Mouse (Mus musculus): ENCODE measurements around the gene Mtm1.

Gene Mtm1

DNA sequence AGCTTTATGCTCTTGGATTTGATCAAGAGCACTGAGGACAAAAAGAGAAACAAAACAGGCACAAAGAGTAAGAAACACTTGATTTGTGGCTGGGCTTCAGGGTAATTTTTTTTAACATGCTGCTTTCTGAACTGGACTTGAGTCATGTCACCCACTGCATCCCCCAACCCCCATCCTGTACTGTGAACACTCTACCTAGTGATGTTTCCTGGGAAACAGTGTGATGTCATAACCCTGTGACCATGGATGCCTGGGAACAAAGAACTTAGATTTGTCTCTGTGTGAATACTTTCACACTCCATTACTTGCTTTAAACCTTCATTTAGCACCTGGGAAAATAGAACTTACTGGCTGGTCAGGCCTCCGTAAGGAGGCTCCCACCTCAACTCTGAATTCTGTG, at the start of gene Mtm1:
TSS of gene Mtm1 (plus strand) at position 301 of the 400 bp plus-strand sequence.
- peak; percentile 1 for DNase-seq

DNA sequence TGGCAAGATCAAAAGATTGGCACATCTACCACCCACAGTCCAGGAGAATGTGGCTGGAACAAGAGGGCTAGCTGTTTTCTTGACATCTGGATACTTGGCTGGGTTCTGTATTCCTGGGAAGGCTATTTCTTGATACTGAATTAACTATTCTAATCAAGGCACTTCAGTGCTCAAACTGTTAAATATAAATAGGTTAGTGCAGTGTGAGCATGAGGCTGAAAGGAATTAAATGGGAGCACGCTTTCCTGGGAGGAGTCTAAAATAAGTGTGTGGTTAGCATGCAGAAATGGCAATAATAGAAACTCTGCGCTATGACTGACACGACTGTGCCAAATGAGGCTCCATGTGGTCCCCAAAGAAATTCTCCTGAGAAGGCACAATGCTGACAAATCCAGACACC, 29.0 kb upstream of the Mtm1 start:
- no peak for DNase-seq

DNA sequence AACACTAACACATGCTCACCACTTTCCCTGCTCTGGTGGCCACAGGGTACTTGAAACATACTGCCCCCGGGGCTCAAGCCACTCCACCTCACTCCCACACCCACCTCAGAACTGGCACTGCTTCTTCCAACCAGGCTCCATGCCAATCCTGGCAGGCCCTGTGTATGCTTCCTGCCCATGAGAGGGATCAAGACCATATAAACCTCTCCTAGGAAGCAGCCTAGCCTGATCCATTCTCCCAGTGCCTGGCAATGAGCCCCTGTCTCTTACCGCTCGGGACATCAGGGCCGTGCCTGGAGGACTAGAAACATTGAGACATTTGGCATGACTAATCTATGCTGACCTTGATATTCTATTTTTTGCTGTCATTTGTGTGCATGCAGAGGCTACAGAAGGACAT, 26.9 kb upstream of the Mtm1 start:
- DNase-seq: no peak

DNA sequence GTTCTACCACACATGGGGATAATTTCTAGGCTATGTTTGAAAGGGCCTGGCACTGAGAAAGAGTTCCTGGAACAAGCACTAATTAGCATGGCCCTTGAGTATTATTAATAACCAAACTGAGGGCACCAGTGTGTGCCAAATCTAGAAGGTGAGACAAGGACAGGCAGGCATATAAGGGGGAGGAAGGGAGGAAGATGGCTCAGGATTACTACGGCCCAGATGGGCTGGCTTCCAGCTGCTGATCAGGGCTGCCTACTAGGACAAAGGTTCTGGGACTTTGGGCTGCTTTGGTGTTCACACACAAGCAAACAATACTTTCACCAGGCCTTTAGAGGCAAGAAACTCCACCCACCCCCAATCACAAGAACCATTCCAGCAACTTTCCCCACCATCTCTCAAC, 24.2 kb upstream of the Mtm1 start:
- DNase-seq: no peak

DNA sequence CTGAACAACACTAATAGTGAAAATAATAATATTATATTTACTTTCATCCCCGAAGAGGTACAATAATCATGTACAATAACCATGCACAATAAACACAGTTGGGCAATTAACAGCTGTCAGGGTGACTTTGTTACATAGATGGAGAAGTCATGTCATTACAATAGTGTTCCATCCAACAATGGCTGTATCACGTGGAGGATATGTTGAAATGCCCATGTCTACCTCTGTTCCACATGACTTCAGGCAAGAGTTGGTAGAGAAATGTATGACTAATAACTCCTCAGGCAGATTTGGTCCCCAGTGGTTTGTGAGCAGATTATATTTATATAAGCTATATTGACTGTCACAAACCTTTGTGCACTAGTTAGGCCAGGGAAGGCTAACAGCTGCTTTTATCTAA, 5.8 kb upstream of the Mtm1 start:
- no peak for DNase-seq

DNA sequence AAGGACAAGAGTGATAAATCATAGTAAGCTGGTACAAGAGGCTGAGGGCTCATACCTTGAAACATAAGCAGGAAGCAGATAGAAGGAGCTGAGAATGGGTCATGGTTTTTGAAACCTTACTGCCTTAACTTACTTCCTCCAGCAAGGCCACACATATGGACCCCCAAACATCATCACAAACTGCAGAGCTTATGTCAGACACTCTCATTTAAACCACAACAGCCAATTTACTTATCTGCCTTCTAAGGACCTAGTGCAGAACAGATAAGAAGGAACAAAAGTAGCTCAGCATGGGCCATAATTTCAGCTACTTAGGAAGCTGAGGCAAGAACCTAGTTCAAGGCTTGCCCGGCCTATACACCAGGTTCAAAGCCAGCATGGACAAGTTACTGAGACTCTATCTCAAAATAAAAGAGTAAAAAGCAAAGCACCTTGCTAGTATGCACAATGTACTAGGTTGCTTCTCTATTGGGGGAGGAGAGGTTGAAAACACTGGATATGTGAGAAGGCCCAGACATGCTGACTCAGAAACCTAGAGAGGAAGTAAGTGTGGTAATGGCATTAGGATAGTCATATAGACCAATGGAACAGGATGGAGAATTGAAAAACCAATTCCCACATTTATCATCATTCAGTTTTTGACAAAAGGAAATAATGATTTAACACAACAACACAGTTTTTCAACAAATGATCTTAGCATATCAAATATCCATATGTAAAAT, 4.6 kb upstream of the Mtm1 start:
- no peak for DNase-seq

DNA sequence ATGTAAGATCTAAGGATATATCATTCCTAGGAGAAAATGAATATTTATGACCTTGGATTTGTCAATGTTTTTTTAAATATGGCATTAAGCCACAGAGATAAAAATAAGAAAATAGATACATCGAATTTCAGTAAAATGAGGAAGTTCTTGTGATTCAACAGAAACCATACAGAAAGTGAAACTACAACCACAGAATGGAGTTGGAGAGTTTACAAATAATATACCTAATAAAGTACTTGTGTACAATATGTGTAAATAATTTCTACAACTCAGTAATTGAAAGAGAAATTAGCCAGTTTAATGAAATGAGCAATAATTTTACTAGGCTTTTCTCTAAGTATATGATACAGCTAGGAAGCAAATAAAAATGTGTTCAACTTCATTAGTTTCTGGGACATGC, 4.0 kb upstream of the Mtm1 start:
- no peak for DNase-seq

DNA sequence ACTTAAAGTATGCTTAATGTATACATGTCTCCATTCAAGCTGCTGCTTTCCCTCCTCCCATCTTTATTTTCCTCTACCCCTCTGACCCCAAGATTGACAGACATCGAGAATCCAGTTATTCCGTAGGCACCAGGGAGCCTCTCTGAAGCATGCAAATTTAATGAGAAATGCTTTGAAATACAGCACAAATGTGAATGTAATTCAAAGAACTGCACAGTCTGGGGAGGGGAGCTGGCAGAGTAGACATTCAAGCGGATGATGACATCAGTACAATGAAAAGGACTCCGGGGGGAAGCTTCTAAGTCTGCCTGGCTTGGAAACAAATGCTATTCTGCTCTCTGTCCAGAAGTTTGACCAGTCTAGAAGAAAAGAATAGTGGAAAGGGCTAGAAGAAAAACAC, 2.3 kb downstream of the Mtm1 start:
- DNase-seq: no peak

DNA sequence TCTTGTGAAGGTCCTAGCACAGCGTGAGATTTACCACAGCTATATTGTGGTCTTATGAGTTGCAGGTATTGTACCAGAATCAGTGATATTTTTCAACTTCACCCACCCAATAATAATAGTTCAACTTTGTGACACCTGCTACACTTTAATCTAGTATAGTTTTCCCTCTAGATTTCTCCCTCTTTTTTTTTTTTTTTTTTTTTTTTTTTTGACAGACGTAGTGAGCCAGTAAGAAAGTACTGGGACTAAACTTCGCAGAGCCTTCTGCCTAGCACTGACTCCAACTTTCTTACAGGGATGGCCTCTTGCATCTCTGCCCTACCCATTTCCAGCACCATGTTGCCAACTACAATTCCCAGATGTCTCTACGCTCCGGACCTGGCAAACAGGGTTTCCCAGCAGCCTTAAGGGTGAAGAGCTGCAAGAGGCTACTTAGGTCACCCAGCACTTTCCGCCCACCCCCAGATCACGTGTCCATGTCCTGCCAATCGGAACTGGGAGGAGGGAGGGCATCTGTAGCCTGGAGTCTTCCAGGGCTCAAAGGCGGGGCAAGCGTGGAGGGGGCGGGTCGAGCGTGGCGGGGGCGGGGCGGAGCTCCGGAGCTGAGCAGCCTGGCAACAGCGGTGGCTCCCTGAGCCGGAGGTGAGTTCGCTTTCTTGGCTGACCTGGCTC, 4.0 kb downstream of the Mtm1 start:
- peak; percentile 89 for DNase-seq

DNA sequence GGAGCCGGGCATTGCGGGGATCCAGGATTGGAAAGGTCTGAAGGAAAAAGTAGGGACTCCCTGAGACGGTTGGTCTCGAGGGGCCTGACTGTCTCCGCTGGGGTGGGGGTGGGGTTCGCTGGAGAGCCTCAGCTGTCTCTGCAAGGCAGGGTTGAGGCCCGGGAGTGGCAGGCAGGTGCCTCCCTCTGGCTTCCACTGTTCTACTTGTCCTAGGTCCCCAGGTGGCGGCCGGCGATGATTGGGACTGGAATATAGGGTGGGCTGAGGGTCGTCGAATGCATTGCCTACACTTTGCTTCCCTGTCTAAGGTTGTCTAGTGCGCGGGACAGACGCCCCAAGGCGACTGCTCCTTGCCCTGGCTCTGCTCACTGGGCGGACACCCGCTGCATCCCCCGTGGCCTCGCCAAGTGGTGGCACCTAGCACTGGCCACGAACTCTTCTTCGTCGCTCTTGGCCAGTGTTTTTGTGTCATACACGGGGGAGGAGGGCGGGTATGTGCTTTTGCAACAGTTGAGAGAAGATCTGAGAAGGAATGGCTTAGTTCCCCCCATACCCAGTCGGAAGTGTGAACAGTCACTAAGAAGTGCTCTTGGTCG, 4.6 kb downstream of the Mtm1 start:
- peak; percentile 3 for DNase-seq

DNA sequence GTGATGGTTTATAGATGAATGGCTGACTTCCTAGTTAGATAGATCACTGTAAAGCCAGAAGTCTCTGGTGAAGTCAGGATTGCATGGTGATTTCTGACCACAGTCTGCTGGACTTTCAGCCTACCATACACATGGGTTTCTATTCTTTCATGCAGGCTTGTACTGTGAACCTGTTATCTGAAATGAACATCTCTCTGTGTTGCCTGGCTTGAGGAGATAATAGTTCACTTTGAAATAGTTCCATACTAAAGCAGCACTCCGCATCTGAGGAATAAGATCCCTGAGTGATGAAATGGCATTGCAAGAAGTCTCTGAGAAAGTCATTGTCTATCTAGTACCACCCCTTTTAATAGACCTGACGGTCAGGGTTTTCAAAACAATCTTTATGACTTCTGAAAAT, 6.3 kb downstream of the Mtm1 start:
- no peak for DNase-seq

DNA sequence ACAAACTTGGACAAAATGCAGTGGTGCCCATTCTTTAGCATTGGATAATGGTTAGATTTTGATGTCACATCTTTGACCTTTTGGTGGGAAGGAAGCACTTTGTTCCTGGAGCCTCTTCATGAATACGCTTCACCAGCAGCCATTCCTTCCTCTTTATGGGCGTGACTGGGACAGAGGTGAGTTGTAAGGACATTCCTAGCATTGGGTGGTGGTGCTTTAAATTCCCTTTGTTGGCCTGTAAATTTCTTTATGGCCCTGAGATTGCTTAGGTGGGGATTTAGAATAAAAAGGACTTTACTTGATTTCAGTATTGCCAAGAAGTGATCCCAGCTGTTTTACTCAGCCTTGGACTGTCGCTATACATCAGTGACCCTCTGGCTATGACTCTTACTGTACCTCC, 8.3 kb downstream of the Mtm1 start:
- no peak for DNase-seq

DNA sequence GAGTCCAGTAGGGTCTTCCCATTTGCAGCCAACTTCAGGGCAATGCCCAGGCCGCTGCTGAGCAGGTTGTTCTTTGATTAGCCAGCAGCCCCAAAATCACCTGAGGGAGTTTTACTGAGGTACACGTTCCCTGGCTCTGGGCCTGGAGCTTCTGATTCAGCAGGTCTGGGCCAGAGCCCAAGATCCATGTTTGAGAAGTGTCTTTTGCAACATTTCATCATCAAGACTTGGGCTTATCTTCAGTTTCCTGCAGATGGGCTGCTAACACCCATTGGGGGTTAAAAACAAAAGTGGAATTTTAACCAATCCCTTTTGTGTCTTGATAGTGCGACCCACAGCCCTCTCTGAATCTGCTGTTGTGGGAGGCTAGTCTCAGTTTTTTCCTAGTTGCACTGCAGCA, 10.3 kb downstream of the Mtm1 start:
- DNase-seq: no peak

DNA sequence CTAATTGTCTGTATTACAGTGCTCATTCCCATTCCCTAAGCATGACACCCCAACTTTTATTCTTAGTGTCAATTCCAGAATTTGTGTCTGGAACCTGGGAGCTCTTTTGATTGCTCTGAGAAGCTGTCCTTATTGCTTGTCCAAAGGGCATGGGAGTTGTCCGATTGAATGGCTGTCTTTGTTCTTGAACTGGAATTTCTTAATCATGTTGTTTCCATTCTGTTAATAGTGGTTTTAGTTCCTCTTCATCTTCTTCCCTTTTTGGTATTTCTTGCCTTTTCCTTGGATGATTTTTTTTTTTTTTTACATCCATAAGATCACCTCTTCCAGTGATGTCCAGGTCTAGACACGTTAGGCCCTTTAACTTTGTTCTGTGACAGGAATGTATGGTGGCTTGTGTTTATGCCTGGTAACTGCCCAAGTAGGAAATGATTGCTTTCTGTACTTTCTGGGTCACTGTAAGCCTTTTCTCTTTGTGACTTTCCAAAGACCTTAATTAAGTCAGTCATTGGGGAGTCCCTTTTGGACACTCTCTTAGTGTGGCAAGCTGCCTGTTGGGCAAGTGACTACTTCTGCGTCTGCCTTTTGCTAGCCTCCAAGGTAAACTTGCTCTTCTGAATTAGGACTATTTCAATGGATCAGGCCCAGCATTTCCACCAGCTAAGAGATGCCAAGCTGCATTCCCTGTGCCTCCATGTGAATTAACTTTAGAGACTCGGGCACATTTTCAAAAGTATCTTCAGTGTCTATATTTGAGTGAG, 12.3 kb downstream of the Mtm1 start:
- DNase-seq: no peak

DNA sequence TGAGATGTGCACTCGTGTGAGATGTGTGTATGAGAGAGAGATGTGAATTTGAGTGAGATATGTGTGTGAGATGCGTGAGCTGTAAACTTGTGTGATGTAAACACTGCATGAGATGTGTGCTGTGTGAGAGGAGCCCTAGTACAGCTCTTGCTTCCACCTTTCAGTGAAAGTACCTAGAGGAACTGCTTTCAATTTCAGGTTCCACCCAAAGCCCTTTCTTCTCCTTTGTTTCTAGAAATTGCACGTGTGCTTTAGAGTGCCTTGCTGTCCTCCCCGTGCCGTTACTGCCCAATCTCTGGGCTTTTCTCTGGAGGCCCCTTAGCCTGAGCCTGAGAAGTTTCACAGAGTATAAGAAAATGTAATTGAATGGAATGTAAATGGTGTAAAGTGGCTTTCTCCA, 16.3 kb downstream of the Mtm1 start:
- DNase-seq: no peak

DNA sequence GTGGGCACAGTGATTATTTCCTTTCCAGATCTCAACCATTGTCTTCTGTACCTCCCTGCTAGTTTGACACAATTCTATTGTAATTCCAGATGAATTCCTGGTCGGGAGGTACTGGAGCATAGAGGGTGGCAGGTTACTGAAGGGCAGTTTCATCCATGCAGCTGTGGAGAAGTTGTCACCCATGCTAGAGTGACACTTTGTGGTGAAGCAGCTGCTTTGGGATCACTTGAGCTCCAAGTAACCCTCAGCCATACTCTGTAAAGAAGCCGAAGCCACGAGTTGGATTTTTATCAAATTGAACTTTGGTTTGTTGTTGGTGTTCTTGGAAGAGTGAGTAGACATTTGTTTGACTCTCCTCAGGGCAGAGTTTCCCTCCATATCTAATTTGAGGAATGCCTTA, 17.6 kb downstream of the Mtm1 start:
- DNase-seq: no peak

DNA sequence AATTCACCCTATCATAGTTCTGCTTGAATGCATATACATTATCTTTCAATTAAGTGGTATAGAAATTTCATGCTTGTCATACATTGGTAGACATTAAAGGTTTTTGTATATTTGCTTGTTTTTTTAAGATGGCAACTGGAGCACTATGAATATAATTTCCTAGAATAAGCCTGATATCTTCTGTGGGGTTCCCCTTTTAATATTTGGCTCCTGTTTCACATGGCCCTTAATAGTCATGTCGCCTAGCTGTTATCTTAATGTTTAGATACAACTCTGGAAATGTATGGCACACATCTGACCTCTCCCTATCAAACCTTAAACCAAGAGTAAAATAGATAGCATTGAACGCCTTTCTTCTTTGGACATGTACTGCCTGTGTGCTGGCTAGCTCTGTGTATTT, 20.3 kb downstream of the Mtm1 start:
- DNase-seq: no peak

DNA sequence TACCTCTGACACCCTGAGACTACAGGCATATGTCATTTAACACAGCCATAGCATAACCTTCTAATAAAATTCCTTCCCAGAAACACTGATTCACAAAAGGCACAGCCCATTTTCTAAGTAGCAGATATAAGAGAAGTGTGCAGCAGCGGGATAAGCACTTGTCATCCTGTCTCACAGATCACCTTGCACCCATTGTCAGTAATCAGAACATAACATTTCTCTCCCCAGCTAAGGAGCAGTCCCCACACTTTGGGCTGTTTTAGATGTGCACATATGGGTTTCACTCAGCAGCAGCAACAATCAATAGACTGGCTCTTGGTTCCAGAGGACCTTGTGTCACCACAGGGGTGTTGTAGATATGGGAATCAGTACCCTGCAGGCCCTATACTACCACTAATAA, 45.9 kb downstream of the Mtm1 start:
- no peak for DNase-seq

DNA sequence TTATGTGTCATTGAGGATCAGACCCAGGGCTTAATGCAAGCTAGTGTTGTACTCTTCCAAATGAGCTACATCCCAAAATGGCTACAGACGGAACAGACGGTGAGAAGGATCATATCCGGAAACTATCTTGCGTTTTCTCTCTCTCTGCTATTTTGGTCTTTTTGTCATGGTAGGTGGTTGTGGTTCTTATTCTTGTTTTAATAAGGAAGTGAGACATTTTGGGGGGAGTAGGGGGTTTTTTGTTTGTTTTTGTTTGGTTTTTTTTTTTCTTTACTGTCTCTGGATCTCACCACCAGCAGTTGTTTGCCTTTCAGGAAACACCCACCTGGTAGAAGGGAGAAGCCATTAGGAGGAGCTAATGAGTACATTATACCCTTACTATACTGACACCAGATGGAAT, 50.3 kb downstream of the Mtm1 start:
- DNase-seq: no peak

DNA sequence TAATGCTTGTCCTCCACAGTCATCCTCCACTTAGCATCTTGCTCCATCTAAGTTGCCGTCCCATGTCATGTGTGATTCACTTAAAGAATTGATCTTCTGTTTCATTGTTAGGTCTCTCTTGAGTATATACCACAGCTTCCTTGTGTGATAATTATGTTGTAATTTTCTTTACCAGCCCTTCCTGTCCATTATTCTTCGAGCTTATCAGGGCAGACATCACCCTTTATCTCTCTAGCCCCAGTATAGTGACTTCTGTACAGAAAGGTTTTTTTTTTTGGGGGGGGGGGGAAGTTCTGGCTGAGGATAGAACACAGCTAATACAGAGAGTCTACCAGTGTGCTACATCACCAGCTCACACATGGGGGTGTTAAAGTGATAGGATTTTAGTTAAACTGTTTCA, 53.7 kb downstream of the Mtm1 start:
- DNase-seq: no peak

DNA sequence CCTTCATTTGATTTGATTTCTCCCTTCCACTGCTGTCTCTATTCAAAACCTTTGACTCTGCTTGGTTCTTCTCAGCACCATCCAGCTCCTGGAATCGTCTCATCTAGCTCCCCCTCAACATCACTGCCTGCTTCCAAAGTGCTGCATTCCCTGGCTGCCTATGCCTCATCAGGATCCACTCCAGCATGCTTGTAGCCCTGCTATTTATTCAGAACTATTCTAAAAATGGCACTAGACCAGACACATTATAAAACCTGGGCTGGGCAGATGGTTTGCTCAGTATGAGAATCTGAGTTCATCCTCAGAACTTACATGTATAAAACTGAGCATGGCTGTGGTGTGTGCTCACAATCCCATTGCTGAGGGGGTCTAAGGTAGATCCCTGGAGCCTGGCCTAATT, 58.4 kb downstream of the Mtm1 start:
- DNase-seq: no peak

DNA sequence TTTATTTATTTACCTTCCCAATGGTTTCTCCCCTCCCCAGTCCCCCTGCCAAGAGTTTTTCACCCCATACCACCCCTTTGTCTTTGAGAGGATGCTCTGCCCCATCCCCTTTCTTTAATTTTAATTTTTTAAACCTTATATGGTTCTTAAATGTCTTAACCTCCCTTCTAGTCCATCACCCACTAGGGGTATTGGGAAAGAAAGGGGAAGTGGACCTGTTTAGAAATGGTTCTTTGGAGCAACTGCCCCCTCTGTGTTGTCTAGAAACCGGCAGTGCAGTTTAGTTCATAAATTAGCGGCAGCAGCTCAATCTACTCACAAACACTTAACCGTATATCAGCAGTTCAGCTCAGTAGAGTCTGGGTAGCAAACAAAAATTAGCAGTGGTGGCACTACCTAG, 63.6 kb downstream of the Mtm1 start:
- no peak for DNase-seq

DNA sequence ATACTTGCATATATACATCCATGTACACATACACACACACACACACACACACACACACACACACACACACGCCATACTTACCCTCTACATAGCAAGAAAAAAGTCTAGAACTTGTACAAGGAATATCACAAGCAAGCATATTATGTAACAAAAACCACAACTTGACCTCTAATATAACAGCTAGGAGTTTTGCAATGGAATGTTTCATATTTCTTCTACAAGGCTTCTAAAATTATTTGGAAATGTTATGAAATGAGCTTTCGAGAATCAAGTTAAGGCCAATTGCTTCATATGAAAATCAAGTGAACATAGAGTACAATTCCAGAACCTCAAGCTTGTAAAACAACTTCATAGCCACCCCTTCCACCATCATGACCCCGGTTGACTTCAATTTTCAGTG, 74.9 kb downstream of the Mtm1 start:
- DNase-seq: no peak

DNA sequence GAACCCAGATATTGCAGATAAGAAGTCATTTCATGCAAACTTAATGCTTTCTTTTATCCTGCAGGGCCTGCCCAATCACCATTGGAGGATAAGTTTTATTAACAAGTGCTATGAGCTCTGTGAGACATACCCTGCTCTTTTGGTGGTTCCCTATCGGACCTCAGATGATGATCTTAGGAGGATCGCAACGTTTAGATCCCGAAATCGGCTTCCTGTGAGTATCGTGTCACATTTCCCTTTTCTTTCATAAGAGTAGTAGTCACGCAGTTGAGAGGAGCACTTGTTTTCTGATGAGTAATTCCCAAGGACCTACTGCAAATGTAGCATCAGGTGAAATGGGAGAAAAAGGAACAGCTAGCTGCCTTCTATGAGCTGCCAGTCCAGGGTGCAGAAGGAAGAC, 76.5 kb downstream of the Mtm1 start:
- DNase-seq: no peak

Data from embryo, embryonic 11 days (tissue).